Mouse (Mus musculus) embryonic fibroblast, embryonic 13.5 days (primary cell): ENCODE data around the gene Gk2. TPM values are rescaled to one million over a fixed set of nuclear protein-coding genes. Genes with fewer than 3 reads are reported as not detected.

Experiments
- H3K27ac ChIP-seq: 2 replicates; pipeline ENCODE4 v1.5.1; 2012; ENCODE audit warnings: low read length, control low read depth, inconsistent platforms; ENCODE audit not compliant: insufficient read depth
- H3K4me1 ChIP-seq: 2 replicates; pipeline ENCODE4 v1.6.1; 2011; ENCODE audit warnings: low read length; ENCODE audit not compliant: control insufficient read depth, insufficient read depth
- H3K4me3 ChIP-seq: 2 replicates; pipeline ENCODE4 v1.5.1; 2011; ENCODE audit warnings: mild to moderate bottlenecking, control low read depth, low read length; ENCODE audit not compliant: insufficient read depth
- CTCF ChIP-seq: IDR thresholded peaks from 2 replicates; pipeline ENCODE4 v1.5.1; 2011; ENCODE audit warnings: mild to moderate bottlenecking, control low read depth, low read length, moderate library complexity, borderline replicate concordance; ENCODE audit not compliant: insufficient read depth
- POLR2A ChIP-seq: IDR thresholded peaks from 2 replicates; pipeline ENCODE4 v1.6.1; 2011; ENCODE audit warnings: low read depth, mild to moderate bottlenecking, control low read depth, low read length, moderate library complexity
- polyA plus RNA-seq: library from polyadenylated mRNA; stranded (reverse); fragments of >200 nt; gene quantifications from 2 replicates; pipeline ENCODE4 v1.2.4, GENCODE M21; 2011; ENCODE audit warnings: low read depth; ENCODE audit not compliant: missing spikeins, insufficient read length

Gk2 gene
- not detected in 2 replicates for polyA plus RNA-seq

- Histone ChIP-seq H3K27ac (no peak within 1 kb of the TSS), H3K4me3 (no peak within 1 kb of the TSS)
- no peak for TF ChIP-seq CTCF
- no peak for TF ChIP-seq POLR2A
Observed at GRCm38 (mm10) chr5:97456816-97457215, at the start of gene Gk2. TSS of gene Gk2 (minus strand) at chr5:97457021.

DNA sequence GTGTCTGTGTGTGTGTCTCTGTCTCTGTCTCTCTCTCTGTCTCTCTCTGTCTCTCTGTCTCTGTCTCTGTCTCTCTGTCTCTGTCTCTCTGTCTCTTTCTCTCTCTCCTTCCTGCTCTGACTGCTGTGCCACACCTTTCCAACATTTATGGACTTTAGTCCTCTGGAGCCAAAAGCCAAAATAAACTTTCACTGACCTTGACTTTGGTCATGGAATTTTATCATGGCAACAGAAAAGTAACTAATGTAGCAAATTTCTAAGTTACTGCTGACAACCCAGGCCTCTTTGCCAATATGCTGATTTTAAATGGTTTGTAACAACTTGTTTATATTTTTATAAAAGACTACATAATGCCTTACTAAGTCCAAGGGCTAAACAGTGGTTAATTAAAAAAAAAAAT lies 41.2 kb upstream of the Gk2 start:
- TF ChIP-seq POLR2A (no peak), CTCF (no peak)
- H3K4me3 ChIP-seq, result no peak overlapping the region
- no peaks in the 10 kb centered on the region for H3K4me1 ChIP-seq
- no peak overlapping the region for H3K27ac ChIP-seq

More at GRCm38 (mm10) chr5:97456816-97457215, at the start of gene Gk2:
- H3K4me1 ChIP-seq, result no peaks in the 10 kb centered on the region

DNA sequence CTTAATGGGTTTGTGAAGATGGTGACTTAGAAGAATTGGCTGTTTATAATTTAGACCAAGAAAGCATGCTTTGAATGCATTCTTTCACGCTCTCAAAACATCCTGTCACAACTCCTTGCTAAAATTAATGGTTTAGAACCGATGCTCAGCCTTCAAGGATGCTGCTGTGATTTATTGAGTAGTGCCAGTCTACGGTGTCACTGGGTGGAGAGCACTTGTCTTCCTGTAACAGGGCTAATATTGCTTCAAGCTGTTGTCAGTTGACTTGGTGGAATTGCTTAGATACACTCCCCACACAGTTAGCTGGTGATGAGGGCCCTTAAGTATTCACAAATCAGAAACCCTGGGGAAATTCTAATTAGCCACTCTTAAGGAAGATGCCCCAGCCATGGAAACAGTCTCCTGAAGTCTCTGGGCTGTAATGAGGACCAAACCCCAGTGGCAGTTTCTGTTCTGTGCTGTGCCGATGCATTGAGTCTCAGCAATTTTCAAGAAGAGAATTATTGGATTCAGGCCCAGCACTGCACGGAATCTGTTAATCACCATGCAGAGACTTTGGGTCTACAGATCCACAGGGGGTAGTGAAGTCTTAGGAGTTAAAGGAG lies 38.8 kb upstream of the Gk2 start:
- TF ChIP-seq POLR2A, result no peak
- TF ChIP-seq CTCF, result no peak
- no peaks in the 10 kb centered on the region for H3K4me1 ChIP-seq
- no peak overlapping the region for H3K4me3 ChIP-seq
- H3K27ac ChIP-seq, result no peak overlapping the region

DNA sequence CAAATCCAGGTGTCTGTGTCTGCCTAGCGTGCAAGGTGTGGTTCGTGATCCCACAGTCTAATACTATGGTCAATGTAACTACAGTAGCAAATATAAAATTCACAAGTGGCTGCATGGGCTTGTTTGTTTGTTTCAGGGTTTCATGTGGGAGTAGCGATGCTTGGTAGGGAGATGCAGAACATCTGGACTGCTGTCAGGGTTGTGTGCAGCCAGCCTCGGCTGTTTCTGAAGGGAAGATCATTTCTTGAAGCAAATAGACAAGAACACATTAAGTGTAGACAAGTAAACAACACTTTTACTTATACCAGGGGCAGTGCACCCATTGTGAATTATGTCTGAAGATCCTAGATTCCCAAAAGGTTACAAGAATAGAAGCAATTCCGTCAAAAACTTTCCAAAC lies 36.6 kb upstream of the Gk2 start:
- H3K4me1 ChIP-seq, result no peaks in the 10 kb centered on the region
- H3K4me3 ChIP-seq, result no peak overlapping the region
- TF ChIP-seq POLR2A (no peak), CTCF (no peak)
- no peak overlapping the region for H3K27ac ChIP-seq

GRCm38 (mm10) chr5:97486141-97486540 lies 29.3 kb upstream of the Gk2 start:
- Histone ChIP-seq H3K4me3 (no peak overlapping the region), H3K4me1 (no peaks in the 10 kb centered on the region), H3K27ac (no peak overlapping the region)
- TF ChIP-seq POLR2A (no peak), CTCF (no peak)

DNA sequence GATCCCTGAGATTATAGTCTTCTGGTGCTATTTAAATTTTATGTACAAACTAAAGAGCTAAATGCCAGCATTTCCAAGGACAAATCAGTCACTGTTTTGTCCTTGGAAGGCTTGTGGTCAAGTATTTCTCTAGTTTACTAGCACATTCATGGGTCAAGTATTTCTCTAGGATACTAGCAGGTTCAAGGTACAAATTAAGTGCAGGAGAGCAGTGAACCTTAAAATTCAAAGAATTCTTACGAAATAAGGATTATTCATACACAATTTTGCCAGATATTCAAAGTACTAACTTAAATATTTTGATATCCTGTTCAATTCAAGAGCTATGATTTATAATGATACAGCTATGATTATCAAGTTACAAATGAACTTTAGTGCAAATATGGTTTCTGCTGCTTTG lies 23.2 kb upstream of the Gk2 start:
- H3K27ac ChIP-seq, result no peak overlapping the region
- H3K4me3 ChIP-seq, result no peak overlapping the region
- TF ChIP-seq POLR2A (no peak), CTCF (no peak)
- no peaks in the 10 kb centered on the region for H3K4me1 ChIP-seq

- H3K4me3 ChIP-seq, result no peak overlapping the region
- no peak for TF ChIP-seq CTCF
- TF ChIP-seq POLR2A, result no peak
- no peak overlapping the region for H3K27ac ChIP-seq
- H3K4me1 ChIP-seq, result no peaks in the 10 kb centered on the region
Observed at GRCm38 (mm10) chr5:97467246-97467645, 10.4 kb upstream of the Gk2 start.

DNA sequence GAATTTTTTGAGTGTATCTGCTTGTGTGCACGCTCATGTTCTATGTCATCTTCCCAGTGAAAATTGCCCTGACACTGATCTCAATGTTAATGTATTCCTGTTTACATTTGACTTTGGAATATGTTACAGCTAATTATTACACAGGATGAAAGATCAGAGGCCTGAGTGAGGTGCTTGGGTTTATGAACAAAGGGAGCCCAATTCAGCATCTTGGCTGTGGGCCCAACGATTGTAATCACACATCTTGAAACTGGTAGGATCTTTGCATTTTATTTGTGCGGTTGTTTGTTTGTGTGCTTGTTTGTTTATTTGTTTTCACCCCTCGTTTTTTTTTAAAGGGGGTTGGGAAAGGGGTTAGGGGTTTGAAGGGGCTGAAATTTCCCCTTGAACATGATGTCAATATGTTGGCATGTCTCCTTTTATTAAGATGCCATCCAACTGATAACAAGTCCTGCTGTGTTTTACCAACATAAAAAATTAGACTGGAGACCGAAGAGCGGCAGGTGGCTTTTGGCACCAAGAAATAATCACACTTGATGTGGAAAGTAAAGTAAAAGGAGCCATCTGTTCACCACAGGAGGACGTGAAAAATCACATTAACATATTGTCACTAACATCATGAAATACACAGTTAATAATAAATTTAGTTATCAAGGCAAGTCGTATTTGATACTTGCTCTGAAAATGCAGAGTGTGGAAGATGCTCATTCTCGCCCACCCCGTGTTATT lies 9.8 kb upstream of the Gk2 start:
- Histone ChIP-seq H3K4me3 (no peak overlapping the region), H3K27ac (no peak overlapping the region), H3K4me1 (no peaks in the 10 kb centered on the region)
- TF ChIP-seq CTCF (no peak), POLR2A (no peak)

GRCm38 (mm10) chr5:97465956-97466355 lies 9.1 kb upstream of the Gk2 start:
- no peak for TF ChIP-seq POLR2A
- no peak for TF ChIP-seq CTCF
- Histone ChIP-seq H3K4me1 (no peaks in the 10 kb centered on the region), H3K27ac (no peak overlapping the region), H3K4me3 (no peak overlapping the region)

- H3K4me1 ChIP-seq, result no peaks in the 10 kb centered on the region
- TF ChIP-seq CTCF (no peak), POLR2A (no peak)
Observed at GRCm38 (mm10) chr5:97462856-97463255, 6.0 kb upstream of the Gk2 start.

GRCm38 (mm10) chr5:97451451-97451850 lies 5.4 kb downstream of the Gk2 start:
- TF ChIP-seq CTCF (no peak), POLR2A (no peak)
- H3K4me1 ChIP-seq, result no peaks in the 10 kb centered on the region
- H3K4me3 ChIP-seq, result no peak overlapping the region
- no peak overlapping the region for H3K27ac ChIP-seq

More at GRCm38 (mm10) chr5:97462856-97463255, 6.0 kb upstream of the Gk2 start:
- H3K4me3 ChIP-seq, result no peak overlapping the region
- H3K27ac ChIP-seq, result no peak overlapping the region
